Mouse (Mus musculus) MEL (cell line): ENCODE results near the gene Myf5.

Experiments
- CTCF ChIP-seq, 3 experiments: IDR thresholded peaks in 2 of 3; conservative IDR thresholded peaks in 1 of 3; 2 replicates each; pipeline ENCODE4 v1.5.1; 2011 to 2012; ENCODE audit warnings: low read length in 3 of 3, low read depth in 2 of 3, mild to moderate bottlenecking in 2 of 3, improper control_type of control experiment in 1 of 3, inconsistent platforms in 1 of 3, mixed read lengths in 1 of 3, moderate library complexity in 1 of 3; ENCODE audit not compliant: control insufficient read depth in 1 of 3, insufficient read depth in 1 of 3, poor library complexity in 1 of 3, severe bottlenecking in 1 of 3
- E2F4 ChIP-seq: IDR thresholded peaks from 2 replicates; pipeline ENCODE4 v1.6.1; 2011; ENCODE audit warnings: low read depth, low read length, improper control_type of control experiment, borderline replicate concordance
- EP300 ChIP-seq, 2 experiments: IDR thresholded peaks; 2 replicates each; pipeline ENCODE4 v1.6.1; 2011; ENCODE audit warnings: improper control_type of control experiment in 2 of 2, low read length in 2 of 2, low read depth in 1 of 2, mild to moderate bottlenecking in 1 of 2
- HCFC1 ChIP-seq: IDR thresholded peaks from 2 replicates; pipeline ENCODE4 v1.6.1; 2012; ENCODE audit warnings: low read depth, mild to moderate bottlenecking, inconsistent platforms, low read length, improper control_type of control experiment, moderate library complexity
- MYC ChIP-seq: IDR thresholded peaks from 2 replicates; pipeline ENCODE4 v1.6.1; 2011; ENCODE audit warnings: low read depth, mild to moderate bottlenecking, low read length, improper control_type of control experiment, moderate library complexity
- POLR2A ChIP-seq, 2 experiments: IDR thresholded peaks; 2 replicates each; pipeline ENCODE4 v1.6.1; 2011 to 2012; ENCODE audit warnings: low read length in 2 of 2, mild to moderate bottlenecking in 2 of 2, control low read depth in 1 of 2, improper control_type of control experiment in 1 of 2, low read depth in 1 of 2, moderate library complexity in 1 of 2; ENCODE audit not compliant: control insufficient read depth in 1 of 2, insufficient read depth in 1 of 2, poor library complexity in 1 of 2
- TBP ChIP-seq: IDR thresholded peaks from 2 replicates; pipeline ENCODE4 v1.8.0; 2011; ENCODE audit warnings: low read depth, low read length, improper control_type of control experiment
- TCF12 ChIP-seq: IDR thresholded peaks from 2 replicates; pipeline ENCODE4 v1.6.1; 2014; ENCODE audit warnings: low read depth, mild to moderate bottlenecking, inconsistent platforms, low read length, improper control_type of control experiment, moderate library complexity
- USF1 ChIP-seq: IDR thresholded peaks from 2 replicates; pipeline ENCODE4 v1.6.1; 2014; ENCODE audit warnings: low read depth, mild to moderate bottlenecking, inconsistent platforms, low read length, improper control_type of control experiment, moderate library complexity
- ZC3H11A ChIP-seq: IDR thresholded peaks from 2 replicates; pipeline ENCODE4 v1.6.1; 2012; ENCODE audit warnings: low read depth, mild to moderate bottlenecking, inconsistent platforms, low read length, improper control_type of control experiment
- ZNF384 ChIP-seq: IDR thresholded peaks from 2 replicates; pipeline ENCODE4 v1.6.1; 2012; ENCODE audit warnings: low read depth, mild to moderate bottlenecking, inconsistent platforms, low read length, improper control_type of control experiment

GRCm38 (mm10) chr10:107467819-107468218, 18.1 kb downstream of the Myf5 start:
- TF ChIP-seq CTCF (IDR thresholded peaks at IDR 0.05 in 2 of 3, conservative IDR thresholded peaks at IDR 0.05 in 1 of 3; ENCODE audit: control insufficient read depth in 1 of 3, insufficient read depth in 1 of 3, low read depth in 2 of 3, low read length in 3 of 3, poor library complexity in 1 of 3, severe bottlenecking in 1 of 3) (no peak), MYC (no peak), POLR2A (IDR thresholded peaks at IDR 0.05; ENCODE audit: control insufficient read depth in 1 of 2, insufficient read depth in 1 of 2, low read depth in 1 of 2, low read length in 2 of 2, poor library complexity in 1 of 2) (no peak), USF1 (no peak), ZC3H11A (no peak), TCF12 (no peak), HCFC1 (no peak), EP300 (IDR thresholded peaks at IDR 0.05; ENCODE audit: low read depth in 1 of 2, low read length in 2 of 2) (no peak), ZNF384 (no peak), TBP (no peak), E2F4 (no peak)
